Mouse (Mus musculus): ENCODE results near the gene Hnrnpll.
"Not testable (repeated sequence)": the region's sequence is repeated elsewhere in the genome, so short reads cannot be mapped to it uniquely, and the experiment has no call there.

- not testable (repeated sequence) for TF ChIP-seq CTCF (IDR thresholded peaks at IDR 0.05; ENCODE audit: extremely low read depth, insufficient read length, insufficient replicate concordance, low read depth, low read length); POLR2A (IDR thresholded peaks at IDR 0.05; ENCODE audit: low read depth, low read length)
Observed at GRCm38 (mm10) chr17:80003851-80004250, 58.3 kb downstream of the Hnrnpll start.

Measured in small intestine, adult 2 months (tissue).